Mouse (Mus musculus) kidney, adult 2 months (tissue): ENCODE results near the gene Muc5b.

Source experiments
- CTCF ChIP-seq: fragments of 200-500 bp; conservative IDR thresholded peaks from 2 replicates; pipeline ENCODE4 v1.5.1; 2011; ENCODE audit warnings: low read depth, mild to moderate bottlenecking, control low read depth, low read length, moderate library complexity, mixed read lengths; ENCODE audit not compliant: insufficient read depth, insufficient read length
- POLR2A ChIP-seq: fragments of 200-500 bp; IDR thresholded peaks from one replicate; pipeline ENCODE4 v1.6.1; 2011; ENCODE audit warnings: low read depth, low read length, control low read depth

- TF ChIP-seq CTCF (no peak), POLR2A (no peak)
Observed at GRCm38 (mm10) chr7:141822582-141823261, 16.1 kb upstream of the Muc5b start.
